Mouse (Mus musculus) CD4-positive helper T cell, adult 2 months (primary cell): ENCODE data around the gene Olfr686.

ENCODE experiments used
- DNase-seq: peaks from one replicate; pipeline ENCODE4 v3.0.0-alpha.2; 2012; ENCODE audit warnings: low read depth, missing footprints, low spot score

The Olfr686 gene

GRCm38 (mm10) chr7:105207385-105207784 lies at the start of gene Olfr686:
TSS of gene Olfr686 (minus strand) at chr7:105207485.
- no peak for DNase-seq

- peak; percentile 13 for DNase-seq
These were observed 49.4 kb upstream of the Olfr686 start for GRCm38 (mm10) chr7:105256656-105257055.

- DNase-seq, result no peak
These were observed 40.9 kb upstream of the Olfr686 start for GRCm38 (mm10) chr7:105248197-105248596.

GRCm38 (mm10) chr7:105247671-105248070 lies 40.4 kb upstream of the Olfr686 start:
- DNase-seq, result no peak

GRCm38 (mm10) chr7:105229386-105229785 lies 22.1 kb upstream of the Olfr686 start:
- DNase-seq, result no peak

GRCm38 (mm10) chr7:105228138-105228537 lies 20.9 kb upstream of the Olfr686 start:
- DNase-seq, result no peak

GRCm38 (mm10) chr7:105226703-105227102 lies 19.4 kb upstream of the Olfr686 start:
- no peak for DNase-seq

- DNase-seq, result no peak
These were observed 18.8 kb upstream of the Olfr686 start for GRCm38 (mm10) chr7:105226072-105226471.

- no peak for DNase-seq
These were observed 11.0 kb upstream of the Olfr686 start for GRCm38 (mm10) chr7:105218281-105218680.

GRCm38 (mm10) chr7:105214761-105215160 lies 7.5 kb upstream of the Olfr686 start:
- DNase-seq, result no peak

GRCm38 (mm10) chr7:105185912-105186311 lies 21.4 kb downstream of the Olfr686 start, which contains the start of gene Olfr685:
TSS of gene Olfr685 (minus strand) at chr7:105186012.
- DNase-seq, result no peak

- no peak for DNase-seq
These were observed 36.5 kb downstream of the Olfr686 start for GRCm38 (mm10) chr7:105170773-105171172.

GRCm38 (mm10) chr7:105163553-105163952 lies 43.7 kb downstream of the Olfr686 start, which contains the start of gene Olfr684:
TSS of gene Olfr684 (minus strand) at chr7:105163653.
- DNase-seq, result no peak
